Mouse (Mus musculus) hindbrain, embryonic 16.5 days (tissue): ENCODE measurements around the gene Tcp1. TPM values are rescaled to one million over a fixed set of nuclear protein-coding genes. Genes with fewer than 3 reads are reported as not detected.
A peak's percentile ranks its signal among the peaks of the same experiment; 100 is the strongest.
"Not testable (repeated sequence)": the region's sequence is repeated elsewhere in the genome, so short reads cannot be mapped to it uniquely, and the experiment has no call there.

Experiments
- ATAC-seq: fragments of 200-750 bp; cut with Nextera tagmentation; 2 replicates; pipeline ENCODE4 v1.8.0; 2017; ENCODE audit warnings: moderate TSS enrichment, moderate library complexity
- H3K27ac ChIP-seq: fragments of 300-500 bp; sonication (generic); 2 replicates; pipeline ENCODE4 v1.5.1; 2014; ENCODE audit warnings: low read depth, mild to moderate bottlenecking, control low read depth, low read length, moderate library complexity
- H3K27me3 ChIP-seq: fragments of 300-500 bp; sonication (generic); replicated peaks from 2 replicates; pipeline ENCODE4 v1.6.1; 2014; ENCODE audit warnings: low read length; ENCODE audit not compliant: control insufficient read depth, insufficient read depth
- H3K36me3 ChIP-seq: fragments of 300-500 bp; sonication (generic); 2 replicates; pipeline ENCODE4 v1.6.1; 2014; ENCODE audit warnings: mild to moderate bottlenecking, low read length, moderate library complexity, mixed read lengths; ENCODE audit not compliant: control insufficient read depth, insufficient read depth
- H3K4me1 ChIP-seq: fragments of 300-500 bp; sonication (generic); 2 replicates; pipeline ENCODE4 v1.6.1; 2014; ENCODE audit warnings: low read depth, low read length; ENCODE audit not compliant: control insufficient read depth, insufficient read depth
- H3K4me2 ChIP-seq: fragments of 300-500 bp; sonication (generic); 2 replicates; pipeline ENCODE4 v1.6.1; 2014; ENCODE audit warnings: mild to moderate bottlenecking, low read length, control low read depth, moderate library complexity
- H3K4me3 ChIP-seq: fragments of 300-500 bp; sonication (generic); 2 replicates; pipeline ENCODE4 v1.5.1; 2014; ENCODE audit warnings: mild to moderate bottlenecking, low read length, control low read depth, moderate library complexity
- H3K9ac ChIP-seq: fragments of 300-500 bp; sonication (generic); 2 replicates; pipeline ENCODE4 v1.6.1; 2014; ENCODE audit warnings: low read depth, mild to moderate bottlenecking, control low read depth, low read length, moderate library complexity
- H3K9me3 ChIP-seq: fragments of 300-500 bp; sonication (generic); 2 replicates; pipeline ENCODE4 v1.6.1; 2014; ENCODE audit warnings: mild to moderate bottlenecking, low read length, moderate library complexity; ENCODE audit not compliant: control insufficient read depth
- WGBS: fragments of 180-500 bp; shearing (Covaris S2); extraction: QIAGEN DNeasy Blood & Tissue Kit; methylation state at CpG from one replicate; pipeline ENCODE4 v1.1.7; 2014; 5-methylcytosine and 5-hydroxymethylcytosine counted together
- polyA plus RNA-seq: library from polyadenylated mRNA; unstranded; fragments of >200 nt; fragmentation: Nextera tagmentation; extraction: Ambion mirVana; gene quantifications from 2 replicates; pipeline ENCODE4 v1.2.1, GENCODE M21; 2015

Tcp1 gene
- polyA plus RNA-seq, 1 experiment from 2014 or later, result 344 TPM

GRCm38 (mm10) chr17:12949669-12950068 lies 34.2 kb downstream of the Tcp1 start:
- peaks cover 38% of the 10 kb centered on the region for H3K36me3 ChIP-seq
- H3K4me3 ChIP-seq, result no peak overlapping the region
- no peaks in the 10 kb centered on the region for H3K4me1 ChIP-seq
- H3K4me2 ChIP-seq, result no peak overlapping the region
- no peak overlapping the region for H3K9ac ChIP-seq
- WGBS, result 89% methylated on average over 5 of the region's 5 CpGs
- no peaks in the 10 kb centered on the region for H3K27me3 ChIP-seq
- ATAC-seq, result no peak
- H3K9me3 ChIP-seq, result no peaks in the 10 kb centered on the region
- no peak overlapping the region for H3K27ac ChIP-seq

GRCm38 (mm10) chr17:12956664-12957063 lies 41.2 kb downstream of the Tcp1 start:
- Histone ChIP-seq H3K9me3 (no peaks in the 10 kb centered on the region), H3K36me3 (peaks cover 10% of the 10 kb centered on the region), H3K4me3 (no peak overlapping the region), H3K4me1 (peaks cover 10% of the 10 kb centered on the region), H3K9ac (no peak overlapping the region), H3K27ac (no peak overlapping the region), H3K4me2 (no peak overlapping the region), H3K27me3 (no peaks in the 10 kb centered on the region)
- no peak for ATAC-seq
- WGBS, result 89% methylated on average over 8 of the region's 8 CpGs

- H3K27ac ChIP-seq, ATAC-seq, H3K27me3 ChIP-seq, H3K9ac ChIP-seq, H3K36me3 ChIP-seq, H3K9me3 ChIP-seq: not testable (repeated sequence)
- Histone ChIP-seq H3K4me1 (peaks cover 10% of the 10 kb centered on the region), H3K4me2 (peak overlapping the region; percentile 55), H3K4me3 (peak overlapping the region; percentile 18)
- 17% methylated on average over 1 of the region's 2 CpGs for WGBS
These were observed 43.9 kb downstream of the Tcp1 start for GRCm38 (mm10) chr17:12959377-12959776.

DNA sequence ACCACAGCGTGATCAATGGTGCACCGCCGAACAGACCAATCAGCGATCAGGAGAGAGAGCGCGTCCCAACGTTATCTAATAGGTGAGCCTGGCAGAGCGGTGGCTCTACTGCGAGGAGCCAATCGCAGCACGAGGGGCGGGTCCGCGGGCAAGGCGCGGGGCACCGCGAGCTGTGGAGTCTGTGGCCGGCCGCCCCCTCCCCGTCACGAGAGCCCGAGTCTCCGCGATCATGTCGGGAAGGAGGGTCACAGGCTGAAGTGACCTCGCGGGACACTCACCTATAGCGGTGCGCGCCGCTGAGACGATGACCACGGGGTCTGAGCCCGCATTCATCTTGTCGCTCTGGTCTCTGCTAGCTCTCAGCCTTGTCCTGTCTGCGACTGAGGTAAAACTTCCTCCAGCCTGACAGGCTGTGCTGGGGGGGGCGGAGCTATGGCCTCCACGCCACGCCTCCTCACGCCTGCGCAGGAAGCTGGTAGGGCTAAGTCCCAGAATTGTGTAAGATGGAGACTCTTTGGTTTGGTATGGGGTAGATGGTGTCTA lies 44.9 kb downstream of the Tcp1 start, which contains the start of gene Acat2:
Gene Acat2, minus strand, starts transcription at position 417 of the 543 bp plus-strand sequence.
- Histone ChIP-seq H3K36me3 (no peaks in the 10 kb centered on the region), H3K4me3 (peak within 1 kb of the TSS; percentile 77), H3K9ac (peak within 1 kb of the TSS; percentile 78), H3K27ac (peak within 1 kb of the TSS; percentile 95), H3K27me3 (no peaks in the 10 kb centered on the region), H3K9me3 (no peaks in the 10 kb centered on the region), H3K4me1 (peaks cover 10% of the 10 kb centered on the region), H3K4me2 (peak within 1 kb of the TSS; percentile 80)
- under 1% methylated on average over 41 of the region's 42 CpGs for WGBS
- ATAC-seq, result peak; percentile 99

- H3K27ac ChIP-seq, result no peak overlapping the region
- H3K36me3 ChIP-seq, result peaks cover 6% of the 10 kb centered on the region; the same call in 1 of the 2 replicates
- peaks cover 10% of the 10 kb centered on the region for H3K4me1 ChIP-seq
- ATAC-seq, result no peak
- no peak overlapping the region for H3K4me3 ChIP-seq
- no peak overlapping the region for H3K9ac ChIP-seq
- no peaks in the 10 kb centered on the region for H3K9me3 ChIP-seq
- WGBS, result 78% methylated on average over 3 of the region's 3 CpGs
- no peak overlapping the region for H3K4me2 ChIP-seq
- no peaks in the 10 kb centered on the region for H3K27me3 ChIP-seq
These were observed 48.0 kb downstream of the Tcp1 start for GRCm38 (mm10) chr17:12963476-12963875.

GRCm38 (mm10) chr17:12967173-12967572 lies 51.7 kb downstream of the Tcp1 start:
- H3K9ac ChIP-seq, result no peak overlapping the region
- no peaks in the 10 kb centered on the region for H3K4me1 ChIP-seq
- H3K4me3 ChIP-seq, result no peak overlapping the region
- no peaks in the 10 kb centered on the region for H3K27me3 ChIP-seq
- 94% methylated on average over 2 of the region's 2 CpGs for WGBS
- H3K36me3 ChIP-seq, result peaks cover 6% of the 10 kb centered on the region; the same call in 1 of the 2 replicates
- ATAC-seq, result no peak
- no peaks in the 10 kb centered on the region for H3K9me3 ChIP-seq
- H3K27ac ChIP-seq, result no peak overlapping the region
- H3K4me2 ChIP-seq, result no peak overlapping the region

DNA sequence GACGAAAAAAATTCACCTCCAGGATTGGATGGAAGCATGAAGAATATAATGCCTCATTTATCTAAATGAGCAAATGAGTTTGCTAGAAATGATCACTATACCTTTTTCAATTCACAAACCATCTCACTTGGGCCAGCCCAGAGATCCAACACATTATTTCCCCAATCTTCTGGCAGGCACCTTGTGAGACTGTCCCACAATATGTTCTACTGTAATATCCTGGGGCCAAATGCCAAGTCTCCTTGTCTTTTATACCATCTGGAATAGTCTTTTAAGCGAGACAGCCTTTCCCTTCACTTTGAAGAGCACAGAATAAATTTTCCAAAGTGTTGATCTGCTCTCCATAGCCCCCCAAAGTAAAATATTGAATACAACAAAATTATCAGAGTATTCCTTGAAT lies 58.4 kb downstream of the Tcp1 start:
- no peak overlapping the region for H3K9ac ChIP-seq
- H3K4me2 ChIP-seq, result no peak overlapping the region
- no peak overlapping the region for H3K27ac ChIP-seq
- no peaks in the 10 kb centered on the region for H3K9me3 ChIP-seq
- H3K4me3 ChIP-seq, result no peak overlapping the region
- peaks cover 20% of the 10 kb centered on the region for H3K36me3 ChIP-seq
- no peaks in the 10 kb centered on the region for H3K27me3 ChIP-seq
- no peaks in the 10 kb centered on the region for H3K4me1 ChIP-seq
- WGBS, result 85% methylated on average over 2 of the region's 2 CpGs
- ATAC-seq, result no peak

Other genes with a start within 250 kb of the Tcp1 start
- not detected in 2 replicates for gene Slc22a1, start 239.9 kb upstream of the Tcp1 start, polyA plus RNA-seq
- 6.4 and 10.1 TPM in 2 replicates for gene Igf2r, start 146.0 kb upstream of the Tcp1 start, polyA plus RNA-seq
- gene Mas1, start 47.6 kb upstream of the Tcp1 start, polyA plus RNA-seq, result 0.18 TPM in 1 of 2 replicates, not detected in the other
- not detected in 2 replicates for gene Mrgprh, start 39.7 kb upstream of the Tcp1 start, polyA plus RNA-seq
- 0.78 and 1.7 TPM in 2 replicates for gene Pnldc1, start 5.5 kb upstream of the Tcp1 start, polyA plus RNA-seq
- 118 and 123 TPM in 2 replicates for gene Mrpl18, start 644 bp downstream of the Tcp1 start, polyA plus RNA-seq
- gene Acat3, start 24.9 kb downstream of the Tcp1 start, polyA plus RNA-seq, result 0.95 and 0.96 TPM in 2 replicates
- gene Acat2, start 45.0 kb downstream of the Tcp1 start, polyA plus RNA-seq, result 333 and 335 TPM in 2 replicates
- 98.3 and 116 TPM in 2 replicates for gene Wtap, start 78.5 kb downstream of the Tcp1 start, polyA plus RNA-seq
- 139 and 149 TPM in 2 replicates for gene Sod2, start 91.1 kb downstream of the Tcp1 start, polyA plus RNA-seq
- gene Gpr31b, start 136.6 kb downstream of the Tcp1 start, polyA plus RNA-seq, result 0.16 TPM in 1 of 2 replicates, not detected in the other
- gene Tcp10b, start 145.4 kb downstream of the Tcp1 start, polyA plus RNA-seq, result 0.09 and 0.26 TPM in 2 replicates
- gene Unc93a, start 216.1 kb downstream of the Tcp1 start, polyA plus RNA-seq, result not detected in 2 replicates